Mouse (Mus musculus): ENCODE measurements at regions not wholly inside any gene's neighbourhood (a gene's known extent, or its start where the extent isn't known, plus 50 kb on each side); places are given as distances from the start of the nearest gene placed in this dataset.
"Not testable (repeated sequence)": the region's sequence is repeated elsewhere in the genome, so short reads cannot be mapped to it uniquely, and the experiment has no call there.

GRCm38 (mm10) chr12:119708715-119709114 lies 236.9 kb upstream of the Tmem196 start:
- H3K4me1 ChIP-seq (ENCODE audit: control insufficient read depth, insufficient read depth, low read length); H3K27ac ChIP-seq (ENCODE audit: insufficient read depth, low read length): not testable (repeated sequence)

GRCm38 (mm10) chr12:119730789-119731188 lies 214.8 kb upstream of the Tmem196 start:
- Histone ChIP-seq H3K27ac (ENCODE audit: insufficient read depth, low read length) (no peak overlapping the region), H3K4me3 (ENCODE audit: insufficient read depth, low read length) (no peak overlapping the region), H3K4me1 (ENCODE audit: control insufficient read depth, insufficient read depth, low read length) (no peaks in the 10 kb centered on the region)
- TF ChIP-seq CTCF (IDR thresholded peaks at IDR 0.05; ENCODE audit: borderline replicate concordance, insufficient read depth, low read length) (no peak), POLR2A (IDR thresholded peaks at IDR 0.05; ENCODE audit: low read depth, low read length) (no peak)

More at GRCm38 (mm10) chr12:119708715-119709114, 236.9 kb upstream of the Tmem196 start:
- not testable (repeated sequence) for H3K4me3 ChIP-seq (ENCODE audit: insufficient read depth, low read length)

GRCm38 (mm10) chr12:119762580-119762979 lies 183.0 kb upstream of the Tmem196 start:
- H3K4me1 ChIP-seq (ENCODE audit: control insufficient read depth, insufficient read depth, low read length) = no peaks in the 10 kb centered on the region
- H3K27ac ChIP-seq (ENCODE audit: insufficient read depth, low read length) = peak overlapping the region; percentile 67
- no peak for TF ChIP-seq CTCF (IDR thresholded peaks at IDR 0.05; ENCODE audit: borderline replicate concordance, insufficient read depth, low read length)
- TF ChIP-seq POLR2A (IDR thresholded peaks at IDR 0.05; ENCODE audit: low read depth, low read length) = no peak
- H3K4me3 ChIP-seq (ENCODE audit: insufficient read depth, low read length) = no peak overlapping the region

GRCm38 (mm10) chr12:119763292-119763976 lies 182.2 kb upstream of the Tmem196 start:
- TF ChIP-seq CTCF (IDR thresholded peaks at IDR 0.05; ENCODE audit: borderline replicate concordance, insufficient read depth, low read length) = no peak
- no peak for TF ChIP-seq POLR2A (IDR thresholded peaks at IDR 0.05; ENCODE audit: low read depth, low read length)
- Histone ChIP-seq H3K4me3 (ENCODE audit: insufficient read depth, low read length) (no peak overlapping the region), H3K27ac (ENCODE audit: insufficient read depth, low read length) (no peak overlapping the region), H3K4me1 (ENCODE audit: control insufficient read depth, insufficient read depth, low read length) (no peaks in the 10 kb centered on the region)

- H3K4me1 ChIP-seq (ENCODE audit: control insufficient read depth, insufficient read depth, low read length) = no peaks in the 10 kb centered on the region
- no peak overlapping the region for H3K27ac ChIP-seq (ENCODE audit: insufficient read depth, low read length)
- TF ChIP-seq POLR2A (IDR thresholded peaks at IDR 0.05; ENCODE audit: low read depth, low read length) (no peak), CTCF (IDR thresholded peaks at IDR 0.05; ENCODE audit: borderline replicate concordance, insufficient read depth, low read length) (no peak)
- H3K4me3 ChIP-seq (ENCODE audit: insufficient read depth, low read length) = no peak overlapping the region
Observed at GRCm38 (mm10) chr12:119777559-119777958, 168.1 kb upstream of the Tmem196 start.

GRCm38 (mm10) chr12:119807692-119808091 lies 137.9 kb upstream of the Tmem196 start:
- Histone ChIP-seq H3K4me3 (ENCODE audit: insufficient read depth, low read length) (no peak overlapping the region), H3K27ac (ENCODE audit: insufficient read depth, low read length) (no peak overlapping the region), H3K4me1 (ENCODE audit: control insufficient read depth, insufficient read depth, low read length) (no peaks in the 10 kb centered on the region)
- TF ChIP-seq POLR2A (IDR thresholded peaks at IDR 0.05; ENCODE audit: low read depth, low read length) (no peak), CTCF (IDR thresholded peaks at IDR 0.05; ENCODE audit: borderline replicate concordance, insufficient read depth, low read length) (no peak)

- Histone ChIP-seq H3K4me1 (ENCODE audit: control insufficient read depth, insufficient read depth, low read length) (no peaks in the 10 kb centered on the region), H3K27ac (ENCODE audit: insufficient read depth, low read length) (no peak overlapping the region), H3K4me3 (ENCODE audit: insufficient read depth, low read length) (no peak overlapping the region)
- TF ChIP-seq CTCF (IDR thresholded peaks at IDR 0.05; ENCODE audit: borderline replicate concordance, insufficient read depth, low read length) (no peak), POLR2A (IDR thresholded peaks at IDR 0.05; ENCODE audit: low read depth, low read length) (no peak)
Observed at GRCm38 (mm10) chr12:119816225-119816624, 129.4 kb upstream of the Tmem196 start.

- no peak overlapping the region for H3K4me3 ChIP-seq (ENCODE audit: insufficient read depth, low read length)
- H3K4me1 ChIP-seq (ENCODE audit: control insufficient read depth, insufficient read depth, low read length) = no peaks in the 10 kb centered on the region
- no peak overlapping the region for H3K27ac ChIP-seq (ENCODE audit: insufficient read depth, low read length)
- TF ChIP-seq CTCF (IDR thresholded peaks at IDR 0.05; ENCODE audit: borderline replicate concordance, insufficient read depth, low read length) (no peak), POLR2A (IDR thresholded peaks at IDR 0.05; ENCODE audit: low read depth, low read length) (no peak)
Observed at GRCm38 (mm10) chr12:119839119-119839518, 106.5 kb upstream of the Tmem196 start.

GRCm38 (mm10) chr12:119881744-119882143 lies 63.9 kb upstream of the Tmem196 start:
- no peak for TF ChIP-seq CTCF (IDR thresholded peaks at IDR 0.05; ENCODE audit: borderline replicate concordance, insufficient read depth, low read length)
- Histone ChIP-seq H3K4me1 (ENCODE audit: control insufficient read depth, insufficient read depth, low read length) (no peaks in the 10 kb centered on the region), H3K27ac (ENCODE audit: insufficient read depth, low read length) (no peak overlapping the region), H3K4me3 (ENCODE audit: insufficient read depth, low read length) (no peak overlapping the region)

GRCm38 (mm10) chr12:119890030-119890429 lies 55.6 kb upstream of the Tmem196 start:
- Histone ChIP-seq H3K4me3 (ENCODE audit: insufficient read depth, low read length) (no peak overlapping the region), H3K27ac (ENCODE audit: insufficient read depth, low read length) (no peak overlapping the region), H3K4me1 (ENCODE audit: control insufficient read depth, insufficient read depth, low read length) (no peaks in the 10 kb centered on the region)
- no peak for TF ChIP-seq POLR2A (IDR thresholded peaks at IDR 0.05; ENCODE audit: low read depth, low read length)
- no peak for TF ChIP-seq CTCF (IDR thresholded peaks at IDR 0.05; ENCODE audit: borderline replicate concordance, insufficient read depth, low read length)
